In the genomic region with DNA sequence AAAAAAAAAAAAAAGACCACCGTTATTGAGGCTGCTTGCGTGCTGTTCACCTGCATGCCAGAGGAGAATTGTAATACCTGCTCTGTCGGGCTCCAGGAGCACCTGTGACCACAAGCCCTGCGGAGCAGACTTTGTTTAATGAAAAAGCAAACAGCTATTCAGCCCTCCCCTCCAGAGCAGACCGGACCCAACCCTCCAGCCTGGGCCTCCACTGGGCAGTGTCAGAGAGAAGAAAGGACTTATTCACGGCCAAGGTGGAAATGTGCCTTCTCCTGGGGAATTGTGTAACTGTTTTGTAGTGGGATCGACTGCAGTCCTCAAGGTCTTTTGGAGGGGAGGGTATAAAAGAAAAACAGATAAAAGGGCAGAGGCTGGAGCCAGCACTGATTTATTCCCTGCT, we compare ENCODE assay signal across 7 mouse cellular contexts.
DNase-seq lines count a peak whose midpoint lies in the region; ATAC-seq and TF ChIP-seq lines count a peak whose summit lies in the region.

No protein-coding gene starts in this region.

- peak overlapping the region; percentile 77; the same call in 1 of the 2 replicates for H3K27ac ChIP-seq in intestine, embryonic 15.5 days
- no peak overlapping the region for H3K27ac ChIP-seq in liver, postnatal 0 days (ENCODE audit: low read depth)
- no peak overlapping the region for H3K27ac ChIP-seq in testis, adult 2 months (ENCODE audit: control insufficient read depth, insufficient read depth, low read depth, low read length)

- no peak for TF ChIP-seq POLR2A in testis, adult 2 months (IDR thresholded peaks at IDR 0.05; ENCODE audit: control insufficient read depth, low read depth, low read length)

- ATAC-seq in intestine, embryonic 15.5 days, result peak; percentile 66
- ATAC-seq in liver, postnatal 0 days, result 0 out of 2 replicates have a peak, but pooled peaks have one; percentile 24

- H3K9ac ChIP-seq in intestine, embryonic 15.5 days, result no peak overlapping the region
- H3K9ac ChIP-seq in liver, postnatal 0 days (replicated peaks), result no peak overlapping the region

- no peaks in the 10 kb centered on the region for H3K36me3 ChIP-seq in intestine, embryonic 15.5 days
- no peaks in the 10 kb centered on the region for H3K36me3 ChIP-seq in liver, postnatal 0 days (replicated peaks; ENCODE audit: insufficient read depth, low read length)
- H3K36me3 ChIP-seq in testis, adult 2 months (ENCODE audit: control insufficient read depth, insufficient read depth, low read length), result no peaks in the 10 kb centered on the region

- H3K4me3 ChIP-seq in intestine, embryonic 15.5 days (replicated peaks), result no peak overlapping the region
- H3K4me3 ChIP-seq in liver, postnatal 0 days (ENCODE audit: low read depth, low read length), result no peak overlapping the region
- peak overlapping the region; percentile 39 for H3K4me3 ChIP-seq in testis, adult 2 months (ENCODE audit: control insufficient read depth, low read depth, low read length)

- no peak for TF ChIP-seq EP300 in liver, postnatal 0 days (IDR thresholded peaks at IDR 0.05; ENCODE audit: low read depth)

- no peaks in the 10 kb centered on the region for H3K9me3 ChIP-seq in intestine, embryonic 15.5 days
- H3K9me3 ChIP-seq in liver, postnatal 0 days (ENCODE audit: low read length), result no peaks in the 10 kb centered on the region

- H3K27me3 ChIP-seq in intestine, embryonic 15.5 days (replicated peaks), result no peaks in the 10 kb centered on the region
- no peaks in the 10 kb centered on the region for H3K27me3 ChIP-seq in liver, postnatal 0 days (ENCODE audit: insufficient read depth, low read length)
- no peaks in the 10 kb centered on the region for H3K27me3 ChIP-seq in testis, adult 2 months (ENCODE audit: control insufficient read depth, insufficient read depth, low read length)

- DNase-seq in adrenal gland, postnatal 10 days, result peak; percentile 42
- DNase-seq in embryo, embryonic 10.5 days (ENCODE audit: low spot score), result peak; percentile 47
- no peak for DNase-seq in liver, postnatal 0 days
- DNase-seq in cerebellum, adult 9-10 months, result no peak
- no peak for DNase-seq in layer of hippocampus, postnatal 36 days

- 14% methylated on average over 7 of the region's 7 CpGs for WGBS in intestine, embryonic 15.5 days
- 39% methylated on average over 7 of the region's 7 CpGs for WGBS in liver, postnatal 0 days (ENCODE audit: insufficient replicate concordance)

- H3K4me2 ChIP-seq in intestine, embryonic 15.5 days (replicated peaks), result peak overlapping the region; percentile 63
- no peak overlapping the region; the same call in 1 of the 2 replicates for H3K4me2 ChIP-seq in liver, postnatal 0 days (ENCODE audit: low read depth, low read length)

- TF ChIP-seq CTCF in liver, postnatal 0 days (IDR thresholded peaks at IDR 0.05; ENCODE audit: low read depth), result no peak
- no peak for TF ChIP-seq CTCF in testis, adult 2 months (IDR thresholded peaks at IDR 0.05; ENCODE audit: control insufficient read depth, insufficient read depth, insufficient replicate concordance, low read depth, low read length)

- H3K4me1 ChIP-seq in intestine, embryonic 15.5 days (replicated peaks), result peaks cover 32% of the 10 kb centered on the region
- H3K4me1 ChIP-seq in liver, postnatal 0 days (ENCODE audit: insufficient read depth), result no peaks in the 10 kb centered on the region; the same call in 1 of the 2 replicates
- peaks cover 10% of the 10 kb centered on the region for H3K4me1 ChIP-seq in testis, adult 2 months (ENCODE audit: control insufficient read depth, insufficient read depth, low read length)

Comparison
In these comparisons a context has a peak if more than half of its experiments do, and no peak if none do; other contexts are left out.
1. DNase-seq: peak in adrenal gland, postnatal 10 days (single experiment) and embryo, embryonic 10.5 days (single experiment); none in liver, postnatal 0 days (single experiment), cerebellum, adult 9-10 months (single experiment) and layer of hippocampus, postnatal 36 days (0 of 2).